Mouse (Mus musculus) retina, embryonic 14.5 days (tissue): ENCODE results near the gene Chpf2.

Source experiments
- DNase-seq: peaks from one replicate; pipeline ENCODE4 v3.0.0-alpha.2; 2015; ENCODE audit warnings: low spot score

Chpf2 gene

GRCm38 (mm10) chr5:24604656-24605100 lies 18.1 kb downstream of the Chpf2 start:
- peak; percentile 91 for DNase-seq

- peak; percentile 55 for DNase-seq
These were observed 18.9 kb downstream of the Chpf2 start for GRCm38 (mm10) chr5:24605321-24605979.

- DNase-seq = peak; percentile 38
These were observed 19.6 kb downstream of the Chpf2 start for GRCm38 (mm10) chr5:24605980-24606665.

GRCm38 (mm10) chr5:24609388-24609787 lies 22.8 kb downstream of the Chpf2 start:
- no peak for DNase-seq

- DNase-seq = peak; percentile 39
These were observed 25.1 kb downstream of the Chpf2 start for GRCm38 (mm10) chr5:24611366-24612301.

- DNase-seq = no peak
These were observed 25.7 kb downstream of the Chpf2 start for GRCm38 (mm10) chr5:24612302-24612649.

GRCm38 (mm10) chr5:24615097-24615496 lies 28.6 kb downstream of the Chpf2 start:
- DNase-seq = no peak

GRCm38 (mm10) chr5:24618921-24619320 lies 32.4 kb downstream of the Chpf2 start:
- DNase-seq = no peak

- DNase-seq = no peak
These were observed 33.6 kb downstream of the Chpf2 start for GRCm38 (mm10) chr5:24620116-24620515.

GRCm38 (mm10) chr5:24620626-24621025 lies 34.1 kb downstream of the Chpf2 start:
- no peak for DNase-seq

GRCm38 (mm10) chr5:24622386-24623040 lies 36.0 kb downstream of the Chpf2 start:
- no peak for DNase-seq

- no peak for DNase-seq
These were observed 36.8 kb downstream of the Chpf2 start for GRCm38 (mm10) chr5:24623041-24623985.

GRCm38 (mm10) chr5:24623986-24624821 lies 37.7 kb downstream of the Chpf2 start, which contains the start of gene Smarcd3:
TSS of gene Smarcd3 (minus strand) at chr5:24624411.
- peak; percentile 81 for DNase-seq

- DNase-seq = no peak
These were observed 38.2 kb downstream of the Chpf2 start for GRCm38 (mm10) chr5:24624822-24625120.

- DNase-seq = no peak
These were observed 43.2 kb downstream of the Chpf2 start for GRCm38 (mm10) chr5:24629712-24630111.

GRCm38 (mm10) chr5:24635093-24635492 lies 48.6 kb downstream of the Chpf2 start:
- no peak for DNase-seq

GRCm38 (mm10) chr5:24635526-24636141 lies 49.1 kb downstream of the Chpf2 start:
- no peak for DNase-seq

GRCm38 (mm10) chr5:24636987-24637386 lies 50.4 kb downstream of the Chpf2 start:
- no peak for DNase-seq

- no peak for DNase-seq
These were observed 51.6 kb downstream of the Chpf2 start for GRCm38 (mm10) chr5:24638131-24638530.

- no peak for DNase-seq
These were observed 52.5 kb downstream of the Chpf2 start for GRCm38 (mm10) chr5:24639081-24639480.
